ENCODE assay signal across 15 mouse cellular contexts in the genomic region with DNA sequence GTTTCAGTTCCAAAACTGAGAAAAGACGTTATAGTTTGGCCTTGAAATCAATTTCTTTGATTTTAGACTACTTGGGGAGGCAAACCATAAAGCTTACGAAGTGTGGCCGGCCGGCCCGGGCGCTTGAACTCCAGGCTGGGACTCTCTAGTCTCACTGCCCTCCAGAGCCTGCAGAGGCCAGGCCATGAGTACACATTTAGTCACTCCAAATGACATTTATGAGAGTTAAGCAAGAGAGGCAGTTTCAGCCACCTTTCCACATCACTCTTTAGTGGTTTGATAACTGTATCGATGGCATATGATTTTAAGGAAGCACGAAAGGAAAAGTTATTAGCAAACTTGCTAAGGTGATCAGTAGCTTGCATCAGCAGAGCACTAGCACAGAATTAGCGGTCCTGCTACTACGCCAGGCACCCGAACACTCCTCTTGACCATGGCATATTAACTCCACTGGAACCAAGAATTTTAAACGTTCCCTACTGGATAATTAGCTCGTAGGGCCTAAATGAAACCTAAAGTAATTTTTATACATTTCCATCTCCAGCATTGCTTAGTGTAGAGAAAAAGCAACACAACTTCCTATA. TPM values are rescaled to one million over a fixed set of nuclear protein-coding genes. Genes with fewer than 3 reads are reported as not detected.
DNase-seq lines count a peak whose midpoint lies in the region; ATAC-seq and TF ChIP-seq lines count a peak whose summit lies in the region.
"Had no signal": no experiment of that assay in that cellular context is flagged by ENCODE, and none has a peak within 500 bp of the region (broad histone marks: within the 10 kb centered on the region; RNA-seq: fewer than 3 reads in every experiment).

No protein-coding gene starts in this region.

- H3K27ac ChIP-seq in hindbrain, embryonic 16.5 days (ENCODE audit: low read depth, low read length): no peak overlapping the region
- H3K27ac ChIP-seq in hindbrain, embryonic 10.5 days: no peak overlapping the region
- H3K27ac ChIP-seq: heart, adult 2 months; hindbrain, postnatal 0 days; layer of hippocampus, adult 2 months; limb, embryonic 13.5 days; midbrain, embryonic 10.5 days had no signal

- no peak overlapping the region for H3K9ac ChIP-seq in hindbrain, embryonic 16.5 days (ENCODE audit: low read depth, low read length)
- H3K9ac ChIP-seq: forebrain, postnatal 0 days; limb, embryonic 13.5 days had no signal

- 84% methylated on average over 13 of the region's 13 CpGs for WGBS in hindbrain, embryonic 16.5 days
- 85% methylated on average over 13 of the region's 13 CpGs for WGBS in hindbrain, embryonic 10.5 days
- 81% methylated on average over 13 of the region's 13 CpGs for WGBS in lung, adult 2 months

- H3K27me3 ChIP-seq in hindbrain, embryonic 16.5 days (replicated peaks; ENCODE audit: control insufficient read depth, insufficient read depth, low read length): no peaks in the 10 kb centered on the region
- H3K27me3 ChIP-seq in hindbrain, embryonic 10.5 days (ENCODE audit: insufficient read depth, poor library complexity, severe bottlenecking): no peaks in the 10 kb centered on the region
- H3K27me3 ChIP-seq: limb, embryonic 13.5 days had no signal

- ATAC-seq in hindbrain, embryonic 16.5 days: 0 out of 2 replicates have a peak, but pooled peaks have one; percentile 27

- no peak for TF ChIP-seq POLR2A in lung, adult 2 months (IDR thresholded peaks at IDR 0.05; ENCODE audit: borderline replicate concordance, extremely low read depth, low read depth, low read length)

- no peak overlapping the region for H3K4me3 ChIP-seq in hindbrain, embryonic 16.5 days (ENCODE audit: low read length)
- no peak overlapping the region for H3K4me3 ChIP-seq in hindbrain, embryonic 10.5 days
- no peak overlapping the region for H3K4me3 ChIP-seq in lung, adult 2 months (replicated peaks; ENCODE audit: extremely low read depth, low read depth, low read length)
- H3K4me3 ChIP-seq: heart, adult 2 months; layer of hippocampus, adult 2 months; limb, embryonic 13.5 days; midbrain, embryonic 10.5 days had no signal

- intact Hi-C loops in left cerebral cortex, postnatal 14 days (cut with DNase I): loop anchor here (2.0 to 10.0 kb wide), 5 partner anchors 122 to 1335 kb away; a partner anchor contains a TSS

- no peaks in the 10 kb centered on the region for H3K4me1 ChIP-seq in hindbrain, embryonic 16.5 days (ENCODE audit: control insufficient read depth, insufficient read depth, low read depth, low read length)
- H3K4me1 ChIP-seq in hindbrain, embryonic 10.5 days (replicated peaks): no peaks in the 10 kb centered on the region
- no peaks in the 10 kb centered on the region; the same call in 1 of the 2 replicates for H3K4me1 ChIP-seq in lung, adult 2 months (ENCODE audit: control insufficient read depth, insufficient read depth, low read length)
- H3K4me1 ChIP-seq: midbrain, embryonic 10.5 days had no signal

- no peaks in the 10 kb centered on the region for H3K36me3 ChIP-seq in hindbrain, embryonic 16.5 days (ENCODE audit: control insufficient read depth, insufficient read depth, low read length)
- H3K36me3 ChIP-seq in hindbrain, embryonic 10.5 days: no peaks in the 10 kb centered on the region
- H3K36me3 ChIP-seq: limb, embryonic 13.5 days; midbrain, embryonic 10.5 days had no signal

- no peak overlapping the region for H3K4me2 ChIP-seq in hindbrain, embryonic 16.5 days (ENCODE audit: low read length)
- H3K4me2 ChIP-seq: limb, embryonic 13.5 days had no signal

- TF ChIP-seq CTCF in lung, adult 2 months (IDR thresholded peaks at IDR 0.05; ENCODE audit: insufficient read depth, low read length): no peak

- no peak for DNase-seq in hindbrain, embryonic 10.5 days (ENCODE audit: low spot score)
- peak; percentile 39 for DNase-seq in urinary bladder, postnatal 14 days (ENCODE audit: low spot score)
- DNase-seq in urinary bladder, postnatal 25 days (ENCODE audit: low spot score): no peak
- peak; percentile 22 for DNase-seq in adrenal gland, postnatal 25 days
- no peak for DNase-seq in left cerebral cortex, postnatal 14 days (ENCODE audit: low spot score in 2 of 2)
- no peak for DNase-seq in lung, adult 2 months
- DNase-seq: cerebellum, adult 11 months; heart, adult 2 months; thymus, adult 2 months had no signal

- no peaks in the 10 kb centered on the region for H3K9me3 ChIP-seq in hindbrain, embryonic 16.5 days (ENCODE audit: control insufficient read depth, low read length)
- H3K9me3 ChIP-seq in hindbrain, embryonic 10.5 days: no peaks in the 10 kb centered on the region
- H3K9me3 ChIP-seq: limb, embryonic 13.5 days; midbrain, embryonic 10.5 days had no signal

RNA-seq across cellular contexts. Expression of a gene that starts 38.6 kb away (rescaled TPM):
- 11.4 and 12.4 TPM in 2 replicates for polyA plus RNA-seq in hindbrain, embryonic 16.5 days (2015; fragmentation: Nextera tagmentation; extraction: Ambion mirVana)
- 13.6 and 16.2 TPM in 2 replicates for polyA plus RNA-seq in hindbrain, embryonic 10.5 days (2016; fragmentation: Nextera tagmentation; extraction: Ambion mirVana)
- total RNA-seq in adrenal gland, postnatal 25 days (2021): 11.1 and 14.4 TPM in 2 replicates
- 10 to 100 TPM; 12.5 to 13.5 TPM for total RNA-seq in left cerebral cortex, postnatal 14 days (2021)
- 5.8 and 8.7 TPM in 2 replicates for polyA plus RNA-seq in lung, adult 2 months (2012; rRNA removed)

Comparison
In these comparisons a context has a peak if more than half of its experiments do, and no peak if none do; other contexts are left out.
1. DNase-seq: peak in urinary bladder, postnatal 14 days (single experiment) and adrenal gland, postnatal 25 days (single experiment); none in hindbrain, embryonic 10.5 days (single experiment), urinary bladder, postnatal 25 days (single experiment), left cerebral cortex, postnatal 14 days (0 of 2) and lung, adult 2 months (single experiment).